8 mouse cellular contexts compared by ENCODE assay signal in the genomic region with DNA sequence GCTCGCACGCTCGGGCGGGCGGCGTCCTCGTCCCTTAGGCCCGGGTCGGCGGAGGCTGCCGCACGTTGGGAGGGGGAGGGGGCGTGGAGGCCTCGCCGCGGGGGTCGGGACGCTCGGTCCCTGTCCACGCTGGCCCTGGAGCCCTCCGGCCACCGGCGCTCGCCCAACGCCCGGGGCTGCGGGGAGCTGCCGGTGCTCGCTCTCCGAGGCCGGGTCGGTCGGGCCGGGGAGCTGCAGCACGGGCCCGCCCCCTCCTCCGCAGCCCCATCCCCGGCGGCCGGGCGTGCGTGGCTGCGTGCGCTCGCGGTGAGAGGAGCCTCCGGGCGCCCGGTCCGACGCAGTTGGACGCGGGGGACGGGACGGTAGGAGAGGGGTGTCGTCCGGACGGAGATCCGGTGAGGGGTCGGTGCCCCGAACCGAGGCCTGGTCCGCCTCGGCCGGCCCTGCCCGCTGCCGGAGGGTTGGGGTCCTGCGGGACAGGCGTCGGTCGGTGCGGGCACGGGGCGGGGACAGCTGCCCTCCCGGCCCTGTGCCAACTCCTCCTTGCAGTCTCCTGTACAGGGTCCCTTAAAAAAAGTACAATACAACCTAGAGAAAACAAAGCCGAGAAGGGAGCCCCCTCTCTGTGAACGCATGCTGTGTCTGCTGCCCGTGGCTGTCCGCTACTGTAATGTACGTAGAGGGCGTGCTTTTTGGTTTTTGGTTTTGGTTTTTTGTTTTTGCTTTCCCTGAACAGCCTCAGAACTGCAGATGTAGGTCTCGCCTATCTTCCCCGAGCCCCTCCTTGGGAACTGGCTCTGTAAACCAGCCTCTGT. TPM values are rescaled to one million over a fixed set of nuclear protein-coding genes. Genes with fewer than 3 reads are reported as not detected.
DNase-seq lines count a peak whose midpoint lies in the region; ATAC-seq and TF ChIP-seq lines count a peak whose summit lies in the region.

No protein-coding gene starts in this region.

- H3K9me3 ChIP-seq in embryonic facial prominence, embryonic 12.5 days: no peaks in the 10 kb centered on the region
- H3K9me3 ChIP-seq in heart, embryonic 11.5 days (replicated peaks; ENCODE audit: control insufficient read depth, low read length): no peaks in the 10 kb centered on the region
- no peaks in the 10 kb centered on the region for H3K9me3 ChIP-seq in kidney, embryonic 14.5 days (ENCODE audit: control insufficient read depth, low read length)
- H3K9me3 ChIP-seq in midbrain, postnatal 0 days (ENCODE audit: low read length): no peaks in the 10 kb centered on the region
- H3K9me3 ChIP-seq in stomach, embryonic 15.5 days: no peaks in the 10 kb centered on the region

- H3K79me2 ChIP-seq in liver, adult 2 months (ENCODE audit: control insufficient read depth, insufficient read depth, low read length): peaks cover 22% of the 10 kb centered on the region

- H3K27ac ChIP-seq in embryonic facial prominence, embryonic 12.5 days: peak overlapping the region; percentile 92
- peak overlapping the region; percentile 83 for H3K27ac ChIP-seq in heart, embryonic 11.5 days (ENCODE audit: low read depth, low read length)
- peak overlapping the region; percentile 93 for H3K27ac ChIP-seq in kidney, embryonic 14.5 days (ENCODE audit: low read depth, low read length)
- H3K27ac ChIP-seq in liver, adult 2 months (replicated peaks; ENCODE audit: insufficient read depth, low read depth, low read length): peak overlapping the region; percentile 93
- peak overlapping the region; percentile 78 for H3K27ac ChIP-seq in midbrain, postnatal 0 days (ENCODE audit: low read depth, low read length)
- peak overlapping the region; percentile 86 for H3K27ac ChIP-seq in stomach, embryonic 15.5 days

- peak; percentile 36 for TF ChIP-seq CTCF in liver, adult 2 months (IDR thresholded peaks at IDR 0.05; ENCODE audit: low read depth, low read length)
- peak; percentile 70 for TF ChIP-seq CTCF in midbrain, postnatal 0 days (IDR thresholded peaks at IDR 0.05)

- WGBS in embryonic facial prominence, embryonic 12.5 days: under 1% methylated on average over 78 of the region's 83 CpGs
- WGBS in heart, embryonic 11.5 days (ENCODE audit: insufficient replicate concordance): under 1% methylated on average over 67 of the region's 83 CpGs
- WGBS in kidney, embryonic 14.5 days: 1% methylated on average over 69 of the region's 83 CpGs
- WGBS in liver, adult 2 months: under 1% methylated on average over 78 of the region's 83 CpGs
- WGBS in midbrain, postnatal 0 days: under 1% methylated on average over 45 of the region's 83 CpGs
- WGBS in stomach, embryonic 15.5 days: under 1% methylated on average over 67 of the region's 83 CpGs

- H3K4me1 ChIP-seq in embryonic facial prominence, embryonic 12.5 days: peaks cover 25% of the 10 kb centered on the region
- peaks cover 17% of the 10 kb centered on the region for H3K4me1 ChIP-seq in heart, embryonic 11.5 days (ENCODE audit: control insufficient read depth, insufficient read depth, low read length)
- H3K4me1 ChIP-seq in kidney, embryonic 14.5 days (ENCODE audit: control insufficient read depth, insufficient read depth, low read length): peaks cover 7% of the 10 kb centered on the region
- H3K4me1 ChIP-seq in liver, adult 2 months (ENCODE audit: control insufficient read depth, insufficient read depth, low read length): peaks cover 17% of the 10 kb centered on the region
- H3K4me1 ChIP-seq in midbrain, postnatal 0 days (ENCODE audit: insufficient read depth, low read length): peaks cover 5% of the 10 kb centered on the region; the same call in 1 of the 2 replicates
- peaks cover 13% of the 10 kb centered on the region for H3K4me1 ChIP-seq in stomach, embryonic 15.5 days

- H3K27me3 ChIP-seq in embryonic facial prominence, embryonic 12.5 days: no peaks in the 10 kb centered on the region
- no peaks in the 10 kb centered on the region for H3K27me3 ChIP-seq in heart, embryonic 11.5 days (ENCODE audit: control insufficient read depth, insufficient read depth, low read length)
- no peaks in the 10 kb centered on the region for H3K27me3 ChIP-seq in kidney, embryonic 14.5 days (ENCODE audit: control insufficient read depth, insufficient read depth, low read length)
- no peaks in the 10 kb centered on the region for H3K27me3 ChIP-seq in liver, adult 2 months (ENCODE audit: control insufficient read depth, insufficient read depth, low read length)
- H3K27me3 ChIP-seq in midbrain, postnatal 0 days (ENCODE audit: insufficient read depth, low read length): no peaks in the 10 kb centered on the region
- H3K27me3 ChIP-seq in stomach, embryonic 15.5 days (replicated peaks): no peaks in the 10 kb centered on the region

- H3K4me3 ChIP-seq in embryonic facial prominence, embryonic 12.5 days: peak overlapping the region; percentile 98
- H3K4me3 ChIP-seq in heart, embryonic 11.5 days (ENCODE audit: low read depth, low read length): peak overlapping the region; percentile 99
- H3K4me3 ChIP-seq in kidney, embryonic 14.5 days (ENCODE audit: low read length): peak overlapping the region; percentile 97
- H3K4me3 ChIP-seq in liver, adult 2 months (ENCODE audit: insufficient read depth, low read depth, low read length): peak overlapping the region; percentile 99
- peak overlapping the region; percentile 66 for H3K4me3 ChIP-seq in midbrain, postnatal 0 days (ENCODE audit: low read depth, low read length)
- H3K4me3 ChIP-seq in stomach, embryonic 15.5 days (replicated peaks): peak overlapping the region; percentile 97

- TF ChIP-seq POLR2A in liver, adult 2 months (IDR thresholded peaks at IDR 0.05; ENCODE audit: extremely low read depth, insufficient read depth, low read length): no peak

- peak; percentile 68 to 69 for DNase-seq in B cell, adult 2 months
- peak; percentile 68 for DNase-seq in adrenal gland, postnatal 10 days
- DNase-seq in liver, adult 2 months (ENCODE audit: extremely low read depth, low read depth, low spot score): peak; percentile 48
- DNase-seq in midbrain, postnatal 0 days (ENCODE audit: low spot score): peak; percentile 75

- peak overlapping the region; percentile 65 for H3K4me2 ChIP-seq in embryonic facial prominence, embryonic 12.5 days (replicated peaks)
- peak overlapping the region; percentile 82 for H3K4me2 ChIP-seq in heart, embryonic 11.5 days
- H3K4me2 ChIP-seq in kidney, embryonic 14.5 days (replicated peaks; ENCODE audit: low read depth, low read length): peak overlapping the region; percentile 71
- peak overlapping the region; percentile 65 for H3K4me2 ChIP-seq in midbrain, postnatal 0 days (ENCODE audit: low read depth, low read length, poor library complexity, severe bottlenecking)
- H3K4me2 ChIP-seq in stomach, embryonic 15.5 days: peak overlapping the region; percentile 62

- H3K36me3 ChIP-seq in embryonic facial prominence, embryonic 12.5 days: no peaks in the 10 kb centered on the region
- H3K36me3 ChIP-seq in heart, embryonic 11.5 days (ENCODE audit: control insufficient read depth, insufficient read depth, low read length): no peaks in the 10 kb centered on the region
- H3K36me3 ChIP-seq in kidney, embryonic 14.5 days (ENCODE audit: control insufficient read depth, insufficient read depth, low read length): no peaks in the 10 kb centered on the region
- peaks cover 5% of the 10 kb centered on the region; the same call in 1 of the 2 replicates for H3K36me3 ChIP-seq in liver, adult 2 months (ENCODE audit: control insufficient read depth, insufficient read depth, low read length)
- H3K36me3 ChIP-seq in midbrain, postnatal 0 days (ENCODE audit: insufficient read depth, low read length): no peaks in the 10 kb centered on the region
- no peaks in the 10 kb centered on the region for H3K36me3 ChIP-seq in stomach, embryonic 15.5 days

- peak overlapping the region; percentile 93 for H3K9ac ChIP-seq in embryonic facial prominence, embryonic 12.5 days
- peak overlapping the region; percentile 84 for H3K9ac ChIP-seq in heart, embryonic 11.5 days (ENCODE audit: low read depth, low read length)
- H3K9ac ChIP-seq in kidney, embryonic 14.5 days (ENCODE audit: low read depth, low read length): peak overlapping the region; percentile 91
- peak overlapping the region; percentile 100 for H3K9ac ChIP-seq in liver, adult 2 months (ENCODE audit: low read depth, low read length)
- peak overlapping the region; percentile 59 for H3K9ac ChIP-seq in midbrain, postnatal 0 days (replicated peaks; ENCODE audit: low read length, poor library complexity, severe bottlenecking)
- H3K9ac ChIP-seq in stomach, embryonic 15.5 days: peak overlapping the region; percentile 85

- peak; percentile 25 for ATAC-seq in embryonic facial prominence, embryonic 12.5 days (ENCODE audit: insufficient number of reproducible peaks, insufficient read depth, low FRiP score, low TSS enrichment)
- peak; percentile 58 for ATAC-seq in heart, embryonic 11.5 days (replicated peaks; ENCODE audit: insufficient number of reproducible peaks, low FRiP score, low TSS enrichment)
- ATAC-seq in kidney, embryonic 14.5 days (ENCODE audit: low FRiP score, low TSS enrichment): peak; percentile 66
- peak; percentile 74 for ATAC-seq in midbrain, postnatal 0 days (ENCODE audit: low FRiP score)
- peak; percentile 40 for ATAC-seq in stomach, embryonic 15.5 days (ENCODE audit: insufficient read depth, low FRiP score, low read depth)

RNA-seq across cellular contexts. Expression of gene Pdcd4, which starts 11.7 kb away (rescaled TPM):
- 100 to 1,000 TPM in 1 of 2 experiments, 10 to 100 TPM in 1; 92.2 to 104 TPM for total RNA-seq in adrenal gland, postnatal 10 days (2021)
- 114 and 129 TPM in 2 replicates for polyA plus RNA-seq in embryonic facial prominence, embryonic 12.5 days (2016; fragmentation: Nextera tagmentation; extraction: Ambion mirVana)
- 38.0 and 41.3 TPM in 2 replicates for polyA plus RNA-seq in heart, embryonic 11.5 days (2014; fragmentation: Nextera tagmentation; extraction: Ambion mirVana)
- 134 and 136 TPM in 2 replicates for polyA plus RNA-seq in kidney, embryonic 14.5 days (2014; fragmentation: Nextera tagmentation; extraction: Ambion mirVana)
- 89.5 and 92.5 TPM in 2 replicates for total RNA-seq in liver, adult 2 months (2014; rRNA removed)
- polyA plus RNA-seq in liver, adult 2 months (2012; rRNA removed): 16.4 and 17.8 TPM in 2 replicates
- 19.5 and 19.8 TPM in 2 replicates for total RNA-seq in midbrain, postnatal 0 days (2014; rRNA removed)
- 77.3 and 96.7 TPM in 2 replicates for polyA plus RNA-seq in midbrain, postnatal 0 days (2015; fragmentation: Nextera tagmentation; extraction: Ambion mirVana)
- 78.6 and 86.9 TPM in 2 replicates for polyA plus RNA-seq in stomach, embryonic 15.5 days (2015; fragmentation: Nextera tagmentation; extraction: Ambion mirVana)

RNA-seq across cellular contexts. Expression of gene Shoc2, which starts 40.4 kb away (rescaled TPM):
- 10 to 100 TPM; 41.0 to 41.3 TPM for total RNA-seq in adrenal gland, postnatal 10 days (2021)
- 55.2 and 57.0 TPM in 2 replicates for polyA plus RNA-seq in embryonic facial prominence, embryonic 12.5 days (2016; fragmentation: Nextera tagmentation; extraction: Ambion mirVana)
- polyA plus RNA-seq in heart, embryonic 11.5 days (2014; fragmentation: Nextera tagmentation; extraction: Ambion mirVana): 47.4 and 51.3 TPM in 2 replicates
- polyA plus RNA-seq in kidney, embryonic 14.5 days (2014; fragmentation: Nextera tagmentation; extraction: Ambion mirVana): 34.3 and 59.6 TPM in 2 replicates
- 21.8 and 24.1 TPM in 2 replicates for total RNA-seq in liver, adult 2 months (2014; rRNA removed)
- 8.5 and 9.7 TPM in 2 replicates for polyA plus RNA-seq in liver, adult 2 months (2012; rRNA removed)
- 77.3 and 85.1 TPM in 2 replicates for total RNA-seq in midbrain, postnatal 0 days (2014; rRNA removed)
- polyA plus RNA-seq in midbrain, postnatal 0 days (2015; fragmentation: Nextera tagmentation; extraction: Ambion mirVana): 46.2 and 49.4 TPM in 2 replicates
- polyA plus RNA-seq in stomach, embryonic 15.5 days (2015; fragmentation: Nextera tagmentation; extraction: Ambion mirVana): 42.8 and 48.4 TPM in 2 replicates

RNA-seq across cellular contexts. Expression of gene Bbip1, which starts 40.7 kb away (rescaled TPM):
- total RNA-seq in adrenal gland, postnatal 10 days (2021): 10 to 100 TPM; 25.6 to 26.0 TPM
- 88.3 and 90.6 TPM in 2 replicates for polyA plus RNA-seq in embryonic facial prominence, embryonic 12.5 days (2016; fragmentation: Nextera tagmentation; extraction: Ambion mirVana)
- 69.7 and 70.2 TPM in 2 replicates for polyA plus RNA-seq in heart, embryonic 11.5 days (2014; fragmentation: Nextera tagmentation; extraction: Ambion mirVana)
- polyA plus RNA-seq in kidney, embryonic 14.5 days (2014; fragmentation: Nextera tagmentation; extraction: Ambion mirVana): 96.8 and 137 TPM in 2 replicates
- 18.7 and 19.7 TPM in 2 replicates for total RNA-seq in liver, adult 2 months (2014; rRNA removed)
- polyA plus RNA-seq in liver, adult 2 months (2012; rRNA removed): 3.0 and 3.8 TPM in 2 replicates
- total RNA-seq in midbrain, postnatal 0 days (2014; rRNA removed): 74.2 and 95.7 TPM in 2 replicates
- 154 and 158 TPM in 2 replicates for polyA plus RNA-seq in midbrain, postnatal 0 days (2015; fragmentation: Nextera tagmentation; extraction: Ambion mirVana)
- 75.0 and 81.9 TPM in 2 replicates for polyA plus RNA-seq in stomach, embryonic 15.5 days (2015; fragmentation: Nextera tagmentation; extraction: Ambion mirVana)

Comparison
In these comparisons a context has a peak if more than half of its experiments do, and no peak if none do; other contexts are left out.
1. Peak in every context shown above with its lines: DNase-seq, ATAC-seq, H3K4me3 ChIP-seq and H3K27ac ChIP-seq.
2. RNA of gene Bbip1, which starts 40.7 kb away (polyA plus RNA-seq): 154 to 158 TPM in midbrain, postnatal 0 days, 96.8 to 137 TPM in kidney, embryonic 14.5 days, 88.3 to 90.6 TPM in embryonic facial prominence, embryonic 12.5 days, 75.0 to 81.9 TPM in stomach, embryonic 15.5 days and 69.7 to 70.2 TPM in heart, embryonic 11.5 days; 3.0 to 3.8 TPM in liver, adult 2 months; every median in the first group is over 10 times any median in the second.